Mouse (Mus musculus) MEL (cell line): ENCODE results near the gene Rbms2. TPM values are rescaled to one million over a fixed set of nuclear protein-coding genes. Genes with fewer than 3 reads are reported as not detected.
A peak's percentile ranks its signal among the peaks of the same experiment; 100 is the strongest.

ENCODE experiments used
- CHD1 ChIP-seq: IDR thresholded peaks from 2 replicates; pipeline ENCODE4 v1.6.1; 2012; ENCODE audit warnings: low read depth, mild to moderate bottlenecking, inconsistent platforms, low read length, improper control_type of control experiment
- CHD2 ChIP-seq: IDR thresholded peaks from 2 replicates; pipeline ENCODE4 v1.6.1; 2011; ENCODE audit warnings: low read length, improper control_type of control experiment
- CTCF ChIP-seq, 3 experiments: IDR thresholded peaks in 2 of 3; conservative IDR thresholded peaks in 1 of 3; 2 replicates each; pipeline ENCODE4 v1.5.1; 2011 to 2012; ENCODE audit warnings: low read length in 3 of 3, low read depth in 2 of 3, mild to moderate bottlenecking in 2 of 3, improper control_type of control experiment in 1 of 3, inconsistent platforms in 1 of 3, mixed read lengths in 1 of 3, moderate library complexity in 1 of 3; ENCODE audit not compliant: control insufficient read depth in 1 of 3, insufficient read depth in 1 of 3, poor library complexity in 1 of 3, severe bottlenecking in 1 of 3
- E2F4 ChIP-seq: IDR thresholded peaks from 2 replicates; pipeline ENCODE4 v1.6.1; 2011; ENCODE audit warnings: low read depth, low read length, improper control_type of control experiment, borderline replicate concordance
- GATA1 ChIP-seq: IDR thresholded peaks from 2 replicates; pipeline ENCODE4 v1.6.1; 2011; ENCODE audit warnings: low read depth, low read length, improper control_type of control experiment
- KAT2A ChIP-seq: conservative IDR thresholded peaks from 2 replicates; pipeline ENCODE4 v1.6.1; 2012; ENCODE audit warnings: low read depth, low read length, improper control_type of control experiment, inconsistent platforms
- MEF2A ChIP-seq: IDR thresholded peaks from 2 replicates; pipeline ENCODE4 v1.6.1; 2014; ENCODE audit warnings: low read depth, mild to moderate bottlenecking, inconsistent platforms, low read length, improper control_type of control experiment; ENCODE audit not compliant: poor library complexity, insufficient replicate concordance, severe bottlenecking; ENCODE audit errors: extremely low read depth
- MXI1 ChIP-seq: IDR thresholded peaks from 2 replicates; pipeline ENCODE4 v1.6.1; 2011; ENCODE audit warnings: mild to moderate bottlenecking, low read depth, low read length, improper control_type of control experiment
- MYC ChIP-seq: IDR thresholded peaks from 2 replicates; pipeline ENCODE4 v1.6.1; 2011; ENCODE audit warnings: low read depth, mild to moderate bottlenecking, low read length, improper control_type of control experiment, moderate library complexity
- RCOR1 ChIP-seq: IDR thresholded peaks from 2 replicates; pipeline ENCODE4 v1.6.1; 2012; ENCODE audit warnings: low read depth, mild to moderate bottlenecking, inconsistent platforms, low read length, improper control_type of control experiment
- SIN3A ChIP-seq: IDR thresholded peaks from 2 replicates; pipeline ENCODE4 v1.6.1; 2012; ENCODE audit warnings: low read length, improper control_type of control experiment, inconsistent platforms
- SMC3 ChIP-seq: IDR thresholded peaks from 2 replicates; pipeline ENCODE4 v1.6.1; 2011; ENCODE audit warnings: low read depth, low read length, improper control_type of control experiment
- TBP ChIP-seq: IDR thresholded peaks from 2 replicates; pipeline ENCODE4 v1.8.0; 2011; ENCODE audit warnings: low read depth, low read length, improper control_type of control experiment
- USF2 ChIP-seq, 2 experiments: IDR thresholded peaks; 2 replicates each; pipeline ENCODE4 v1.6.1; 2011 to 2012; ENCODE audit warnings: improper control_type of control experiment in 2 of 2, low read length in 2 of 2, borderline replicate concordance in 1 of 2, inconsistent platforms in 1 of 2, low read depth in 1 of 2, mild to moderate bottlenecking in 1 of 2; ENCODE audit not compliant: insufficient read depth in 1 of 2
- ZKSCAN1 ChIP-seq: IDR thresholded peaks from 2 replicates; pipeline ENCODE4 v1.6.1; 2012; ENCODE audit warnings: low read depth, mild to moderate bottlenecking, inconsistent platforms, low read length, improper control_type of control experiment, moderate library complexity
- polyA plus RNA-seq, 2 experiments: library from polyadenylated mRNA; stranded (reverse) in 1 of 2; unstranded in 1 of 2; fragments of >175 nt in 1 of 2; fragments of >200 nt in 1 of 2; gene quantifications; 2 replicates each; pipeline versions ENCODE4 v1.2.1 to v1.2.4; 2012; ENCODE audit warnings: low replicate concordance in 2 of 2, low read depth in 1 of 2; ENCODE audit not compliant: insufficient read length in 2 of 2, insufficient read depth in 1 of 2, missing spikeins in 1 of 2
- total RNA-seq: library from RNA; depleted of rRNA; stranded (reverse); fragments of 300-350 nt; gene quantifications from 2 replicates; pipeline ENCODE4 v1.2.3, GENCODE M21; 2012; rRNA removed

Gene Rbms2
- total and polyA plus RNA-seq, 3 experiments, result 5.1 to 23.5 TPM; not detected in 1

GRCm38 (mm10) chr10:128081807-128082476 is 98.2 kb downstream of the Rbms2 start (continued):
- no peak for TF ChIP-seq MEF2A
- TF ChIP-seq TBP, result no peak
- 0 out of 2 replicates have a peak, but pooled peaks have one; percentile 30 for TF ChIP-seq MYC
- TF ChIP-seq GATA1, result peak; percentile 90
- TF ChIP-seq MXI1, result 0 out of 2 replicates have a peak, but pooled peaks have one; percentile 2
- no peak for TF ChIP-seq CTCF (IDR thresholded peaks at IDR 0.05 in 2 of 3, conservative IDR thresholded peaks at IDR 0.05 in 1 of 3; ENCODE audit: control insufficient read depth in 1 of 3, insufficient read depth in 1 of 3, low read depth in 2 of 3, low read length in 3 of 3, poor library complexity in 1 of 3, severe bottlenecking in 1 of 3)
- TF ChIP-seq ZKSCAN1, result peak; percentile 64; the same call in 1 of the 2 replicates
- TF ChIP-seq SIN3A, result no peak; the same call in 1 of the 2 replicates
- no peak for TF ChIP-seq CHD1
- no peak for TF ChIP-seq E2F4
- no peak for TF ChIP-seq SMC3
- TF ChIP-seq USF2 (IDR thresholded peaks at IDR 0.05; ENCODE audit: borderline replicate concordance in 1 of 2, insufficient read depth in 1 of 2, low read depth in 1 of 2, low read length in 2 of 2), result no peak
- TF ChIP-seq KAT2A, result 0 out of 2 replicates have a peak, but pooled peaks have one; percentile 11
- no peak for TF ChIP-seq CHD2
- TF ChIP-seq RCOR1, result peak; percentile 74

Other genes with a start within 250 kb of the Rbms2 start
- gene Hsd17b6, start 172.7 kb downstream of the Rbms2 start, total RNA-seq, result not detected in 2 replicates
- under 1 TPM in 1 of 2 experiments, not detected in 1; 0.15 TPM for gene Hsd17b6, start 172.7 kb downstream of the Rbms2 start, polyA plus RNA-seq
- 59.6 and 74.0 TPM in 2 replicates for gene Prim1, start 165.1 kb downstream of the Rbms2 start, total RNA-seq
- 10 to 100 TPM in 1 of 2 experiments, not detected in 1; 71.5 TPM for gene Prim1, start 165.1 kb downstream of the Rbms2 start, polyA plus RNA-seq
- gene Naca, start 144.7 kb downstream of the Rbms2 start, total RNA-seq, result 1,577 and 1,612 TPM in 2 replicates
- 1,000 to 10,000 TPM in 1 of 2 experiments, 100 to 1,000 TPM in 1; 202 to 1,039 TPM for gene Naca, start 144.7 kb downstream of the Rbms2 start, polyA plus RNA-seq
- gene Ptges3, start 121.3 kb downstream of the Rbms2 start, total RNA-seq, result 233 and 240 TPM in 2 replicates
- 100 to 1,000 TPM; 216 to 627 TPM for gene Ptges3, start 121.3 kb downstream of the Rbms2 start, polyA plus RNA-seq
- gene Atp5b, start 97.0 kb downstream of the Rbms2 start, total RNA-seq, result 2,164 and 2,193 TPM in 2 replicates
- gene Atp5b, start 97.0 kb downstream of the Rbms2 start, polyA plus RNA-seq, result 1,000 to 10,000 TPM in 1 of 2 experiments, 100 to 1,000 TPM in 1; 545 to 2,318 TPM
- 5.5 and 8.2 TPM in 2 replicates for gene Baz2a, start 88.7 kb downstream of the Rbms2 start, total RNA-seq
- 10 to 100 TPM; 33.8 to 46.0 TPM for gene Baz2a, start 88.7 kb downstream of the Rbms2 start, polyA plus RNA-seq
- 11.8 and 15.6 TPM in 2 replicates for gene Gls2, start 14.2 kb upstream of the Rbms2 start, total RNA-seq
- gene Gls2, start 14.2 kb upstream of the Rbms2 start, polyA plus RNA-seq, result 10 to 100 TPM in 1 of 2 experiments, not detected in 1; 17.8 TPM
- 13.8 and 17.2 TPM in 2 replicates for gene Spryd4, start 31.5 kb upstream of the Rbms2 start, total RNA-seq
- 10 to 100 TPM in 1 of 2 experiments, not detected in 1; 19.6 TPM for gene Spryd4, start 31.5 kb upstream of the Rbms2 start, polyA plus RNA-seq
- not detected in 2 replicates for gene Mip, start 45.5 kb upstream of the Rbms2 start, total RNA-seq
- gene Mip, start 45.5 kb upstream of the Rbms2 start, polyA plus RNA-seq, result under 1 TPM in 1 of 2 experiments, not detected in 1; 0.04 TPM
- 49.3 and 50.2 TPM in 2 replicates for gene Timeless, start 51.8 kb upstream of the Rbms2 start, total RNA-seq
- gene Timeless, start 51.8 kb upstream of the Rbms2 start, polyA plus RNA-seq, result 100 to 1,000 TPM in 1 of 2 experiments, 10 to 100 TPM in 1; 89.8 to 627 TPM
- 0.27 and 0.46 TPM in 2 replicates for gene Apon, start 73.8 kb upstream of the Rbms2 start, total RNA-seq
- under 1 TPM in 1 of 2 experiments, not detected in 1; 0.46 TPM for gene Apon, start 73.8 kb upstream of the Rbms2 start, polyA plus RNA-seq
- not detected in 2 replicates for gene Apof, start 88.4 kb upstream of the Rbms2 start, total RNA-seq
- gene Apof, start 88.4 kb upstream of the Rbms2 start, polyA plus RNA-seq, result not detected
- 3.4 and 3.6 TPM in 2 replicates for gene Stat2, start 90.3 kb upstream of the Rbms2 start, total RNA-seq
- 1 to 10 TPM in 1 of 2 experiments, not detected in 1; 6.6 TPM for gene Stat2, start 90.3 kb upstream of the Rbms2 start, polyA plus RNA-seq
- 0.12 and 0.20 TPM in 2 replicates for gene Il23a, start 118.5 kb upstream of the Rbms2 start, total RNA-seq
- under 1 TPM in 1 of 2 experiments, not detected in 1; 0.29 TPM for gene Il23a, start 118.5 kb upstream of the Rbms2 start, polyA plus RNA-seq
- 6.8 and 7.9 TPM in 2 replicates for gene Pan2, start 123.0 kb upstream of the Rbms2 start, total RNA-seq
- 10 to 100 TPM in 1 of 2 experiments, not detected in 1; 28.6 TPM for gene Pan2, start 123.0 kb upstream of the Rbms2 start, polyA plus RNA-seq
- 92.4 and 98.1 TPM in 2 replicates for gene Cnpy2, start 142.2 kb upstream of the Rbms2 start, total RNA-seq
- gene Cnpy2, start 142.2 kb upstream of the Rbms2 start, polyA plus RNA-seq, result 100 to 1,000 TPM in 1 of 2 experiments, not detected in 1; 107 TPM
- gene Cs, start 157.4 kb upstream of the Rbms2 start, total RNA-seq, result 161 and 187 TPM in 2 replicates
- 100 to 1,000 TPM; 133 to 256 TPM for gene Cs, start 157.4 kb upstream of the Rbms2 start, polyA plus RNA-seq
- gene Coq10a, start 188.7 kb upstream of the Rbms2 start, total RNA-seq, result 6.8 and 7.7 TPM in 2 replicates
- 10 to 100 TPM in 1 of 2 experiments, not detected in 1; 14.1 TPM for gene Coq10a, start 188.7 kb upstream of the Rbms2 start, polyA plus RNA-seq
- gene Ankrd52, start 196.8 kb upstream of the Rbms2 start, total RNA-seq, result 9.5 and 10.0 TPM in 2 replicates
- gene Ankrd52, start 196.8 kb upstream of the Rbms2 start, polyA plus RNA-seq, result 10 to 100 TPM in 1 of 2 experiments, not detected in 1; 39.9 TPM
- not detected in 2 replicates for gene Slc39a5, start 220.9 kb upstream of the Rbms2 start, total RNA-seq
- not detected for gene Slc39a5, start 220.9 kb upstream of the Rbms2 start, polyA plus RNA-seq
- 33.7 and 39.9 TPM in 2 replicates for gene Nabp2, start 231.2 kb upstream of the Rbms2 start, total RNA-seq
- 100 to 1,000 TPM; 166 to 249 TPM for gene Nabp2, start 231.2 kb upstream of the Rbms2 start, polyA plus RNA-seq
- 25.4 and 28.1 TPM in 2 replicates for gene Rnf41, start 231.4 kb upstream of the Rbms2 start, total RNA-seq
- 10 to 100 TPM in 1 of 2 experiments, not detected in 1; 27.4 TPM for gene Rnf41, start 231.4 kb upstream of the Rbms2 start, polyA plus RNA-seq